Mouse (Mus musculus): ENCODE data around the gene Sertad4.

GRCm38 (mm10) chr1:192797011-192797274, 58.6 kb downstream of the Sertad4 start:
- TF ChIP-seq CTCF (conservative IDR thresholded peaks at IDR 0.05; ENCODE audit: low read length) (no peak), POU5F1 (IDR thresholded peaks at IDR 0.05; ENCODE audit: borderline replicate concordance, low read length) (no peak), NANOG (IDR thresholded peaks at IDR 0.05; ENCODE audit: borderline replicate concordance, low read length) (no peak)
